Mouse (Mus musculus) limb, embryonic 10.5 days (tissue): ENCODE measurements around the gene Tmtc4. TPM values are rescaled to one million over a fixed set of nuclear protein-coding genes. Genes with fewer than 3 reads are reported as not detected.
A peak's percentile ranks its signal among the peaks of the same experiment; 100 is the strongest.

Experiments used
- DNase-seq: peaks from one replicate; pipeline ENCODE4 v3.0.0-alpha.2; 2017; ENCODE audit warnings: low spot score
- H3K27ac ChIP-seq: fragments of 300-500 bp; sonication (generic); 2 replicates; pipeline ENCODE4 v1.5.1; 2016; ENCODE audit warnings: mild to moderate bottlenecking
- H3K27me3 ChIP-seq: fragments of 300-500 bp; sonication (generic); 2 replicates; pipeline ENCODE4 v1.6.1; 2016; ENCODE audit warnings: low read depth, mild to moderate bottlenecking; ENCODE audit not compliant: poor library complexity, severe bottlenecking
- H3K36me3 ChIP-seq: fragments of 300-500 bp; sonication (generic); 2 replicates; pipeline ENCODE4 v1.6.1; 2016; ENCODE audit warnings: mild to moderate bottlenecking, moderate library complexity
- H3K4me1 ChIP-seq: fragments of 300-500 bp; sonication (generic); 2 replicates; pipeline ENCODE4 v1.6.1; 2016
- H3K4me3 ChIP-seq: fragments of 300-500 bp; sonication (generic); 2 replicates; pipeline ENCODE4 v1.5.1; 2016; ENCODE audit warnings: mild to moderate bottlenecking, moderate library complexity
- H3K9me3 ChIP-seq: fragments of 300-500 bp; sonication (generic); replicated peaks from 2 replicates; pipeline ENCODE4 v1.6.1; 2016; ENCODE audit warnings: mild to moderate bottlenecking
- WGBS: fragments of 180-500 bp; shearing (Covaris S2); methylation state at CpG from one replicate; pipeline ENCODE4 v1.1.7; 2016; 5-methylcytosine and 5-hydroxymethylcytosine counted together
- polyA plus RNA-seq: library from polyadenylated mRNA; unstranded; fragments of >200 nt; fragmentation: Nextera tagmentation; extraction: Ambion mirVana; gene quantifications from 2 replicates; pipeline ENCODE4 v1.2.1, GENCODE M21; 2016

Tmtc4 gene
- polyA plus RNA-seq, 1 experiment from 2014 or later: 31.1 TPM

DNA sequence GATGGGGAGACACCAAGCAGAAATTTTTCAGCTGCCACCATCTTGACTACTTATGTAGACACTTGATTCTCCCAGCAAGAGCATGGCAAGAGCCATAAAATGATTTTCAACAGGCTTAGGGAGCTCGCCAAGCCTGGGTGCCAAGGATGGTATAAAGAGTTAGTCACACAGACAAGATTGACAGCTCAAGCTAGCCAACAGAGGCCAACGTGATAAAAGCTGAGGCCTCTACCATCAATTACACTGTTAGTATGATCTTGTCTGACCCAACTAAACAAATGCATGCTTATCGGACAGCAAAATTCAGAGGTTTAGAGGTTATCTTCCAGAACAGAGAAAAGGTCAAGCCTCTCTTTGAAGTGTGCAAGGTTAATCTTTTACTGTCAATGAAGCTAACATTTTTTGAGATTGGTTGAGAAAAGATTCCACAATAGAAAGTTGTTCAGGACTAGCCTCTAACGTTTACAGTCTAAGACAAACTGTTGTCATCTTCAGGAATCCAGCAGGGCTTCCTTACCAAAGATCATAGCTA is 6.8 kb upstream of the Tmtc4 start:
- Histone ChIP-seq H3K4me1 (no peaks in the 10 kb centered on the region), H3K9me3 (no peaks in the 10 kb centered on the region), H3K27me3 (no peaks in the 10 kb centered on the region), H3K36me3 (no peaks in the 10 kb centered on the region), H3K27ac (no peak overlapping the region), H3K4me3 (no peak overlapping the region)
- DNase-seq: no peak
- WGBS: 56% methylated on average over 4 of the region's 4 CpGs

DNA sequence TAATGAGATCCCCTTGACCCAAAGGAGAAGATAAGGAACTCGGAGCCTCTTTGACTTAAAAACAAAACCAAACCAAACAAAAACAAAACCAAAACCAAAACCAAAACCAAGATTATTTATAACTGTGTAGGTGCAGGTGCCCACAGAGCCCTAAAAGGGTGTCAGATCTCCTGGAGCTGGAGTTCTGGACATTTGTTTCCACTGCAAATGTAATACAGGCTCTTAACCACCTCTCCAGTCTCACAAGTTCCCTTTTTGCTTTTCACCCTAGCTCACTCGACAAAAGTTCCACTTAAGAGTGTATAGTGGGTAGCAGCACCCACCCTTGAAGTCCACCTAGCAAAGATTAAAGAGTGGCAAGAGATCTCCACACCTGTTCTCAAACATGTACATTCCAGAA is 2.6 kb upstream of the Tmtc4 start:
- 75% methylated on average over 2 of the region's 2 CpGs for WGBS

DNA sequence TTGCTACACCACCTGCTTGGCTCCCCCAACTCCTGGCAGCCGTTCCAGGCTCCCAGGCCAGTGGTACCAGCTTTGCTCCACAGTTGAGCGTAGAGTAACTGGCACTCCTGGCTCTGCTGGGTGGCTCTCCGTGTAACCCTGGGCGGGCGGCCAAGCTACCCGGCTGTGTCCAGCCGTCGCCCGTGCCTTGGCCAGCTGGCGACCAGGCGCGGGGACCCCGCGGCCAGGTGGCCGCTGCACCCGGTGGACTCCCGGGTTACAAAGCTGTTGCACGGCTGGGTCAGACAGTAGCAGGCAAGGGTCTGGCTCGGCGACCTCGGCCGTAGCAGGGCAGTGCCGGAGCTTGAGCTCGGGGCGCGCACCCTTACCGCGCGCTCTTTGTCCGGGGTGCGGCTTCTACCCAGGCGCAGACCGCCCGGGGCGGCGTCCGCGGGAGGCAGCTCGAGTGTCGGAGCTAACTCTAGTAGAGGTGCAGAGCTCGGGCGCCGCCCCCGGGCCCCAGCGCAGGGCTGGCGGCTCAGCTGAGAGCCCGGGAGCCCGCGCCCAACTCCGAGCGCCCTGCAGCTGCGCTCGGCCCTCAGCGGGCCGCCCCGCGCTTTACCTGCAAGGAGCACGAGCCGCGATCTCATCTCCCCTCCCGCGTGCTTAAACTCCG is 1.1 kb downstream of the Tmtc4 start:
- under 1% methylated on average over 58 of the region's 63 CpGs for WGBS
- peak; percentile 79 for DNase-seq

More for the DNA sequence above, 2.6 kb upstream of the Tmtc4 start:
- H3K27ac ChIP-seq: no peak overlapping the region
- no peaks in the 10 kb centered on the region for H3K9me3 ChIP-seq
- no peak for DNase-seq
- H3K4me1 ChIP-seq: peaks cover 22% of the 10 kb centered on the region
- H3K36me3 ChIP-seq: no peaks in the 10 kb centered on the region
- no peak overlapping the region for H3K4me3 ChIP-seq
- no peaks in the 10 kb centered on the region for H3K27me3 ChIP-seq

DNA sequence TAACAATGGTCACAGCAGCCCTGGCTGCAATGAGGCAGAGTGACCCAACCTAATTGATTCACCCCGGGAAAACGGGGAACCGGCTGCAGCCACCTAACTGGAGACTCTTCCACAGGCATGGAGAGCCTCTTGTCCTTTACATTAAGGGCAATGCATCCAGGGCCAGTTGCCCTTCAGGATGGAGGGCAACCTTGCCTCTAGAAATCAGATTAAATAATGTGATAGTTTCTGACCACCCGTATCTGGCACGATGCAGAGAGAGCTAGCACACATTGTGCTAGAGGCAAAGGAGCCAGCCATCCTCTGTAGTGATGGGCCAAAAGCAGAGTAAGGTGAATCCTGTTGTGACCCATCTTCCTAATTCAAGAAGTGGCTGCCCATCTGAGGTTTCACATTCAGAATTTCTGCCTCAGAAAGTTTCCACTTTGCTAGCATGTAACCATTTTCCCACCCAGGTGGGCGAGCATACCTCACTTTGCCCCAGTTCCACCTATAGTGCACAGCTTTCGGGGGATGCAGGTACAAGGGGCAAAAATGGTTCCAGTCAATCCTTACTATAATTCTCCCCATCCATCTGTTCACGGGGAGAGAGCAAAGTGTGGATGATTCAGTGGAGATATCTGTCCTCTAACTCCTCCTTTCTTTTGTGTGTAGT is 1.9 kb downstream of the Tmtc4 start:
- Histone ChIP-seq H3K27me3 (no peaks in the 10 kb centered on the region), H3K4me3 (peak overlapping the region; percentile 80), H3K27ac (peak overlapping the region; percentile 97), H3K4me1 (peaks cover 29% of the 10 kb centered on the region), H3K9me3 (no peaks in the 10 kb centered on the region), H3K36me3 (peaks cover 10% of the 10 kb centered on the region; the same call in 1 of the 2 replicates)
- WGBS: 54% methylated on average over 8 of the region's 8 CpGs
- DNase-seq: peak; percentile 32

More for the DNA sequence above, 1.1 kb downstream of the Tmtc4 start:
- Histone ChIP-seq H3K36me3 (peaks cover 4% of the 10 kb centered on the region; the same call in 1 of the 2 replicates), H3K4me1 (peaks cover 29% of the 10 kb centered on the region), H3K27me3 (no peaks in the 10 kb centered on the region), H3K27ac (peak overlapping the region; percentile 97), H3K9me3 (no peaks in the 10 kb centered on the region), H3K4me3 (peak overlapping the region; percentile 80)

GRCm38 (mm10) chr14:122978871-122979270 is 5.0 kb downstream of the Tmtc4 start:
- no peaks in the 10 kb centered on the region for H3K9me3 ChIP-seq
- no peak for DNase-seq
- H3K4me1 ChIP-seq: peaks cover 23% of the 10 kb centered on the region
- peaks cover 10% of the 10 kb centered on the region; the same call in 1 of the 2 replicates for H3K36me3 ChIP-seq
- H3K27me3 ChIP-seq: no peaks in the 10 kb centered on the region
- H3K4me3 ChIP-seq: no peak overlapping the region
- no peak overlapping the region for H3K27ac ChIP-seq
- WGBS: 88% methylated on average over 3 of the region's 3 CpGs

- 83% methylated on average over 1 of the region's 1 CpGs for WGBS
Measured at GRCm38 (mm10) chr14:122977797-122978140, 6.1 kb downstream of the Tmtc4 start.

GRCm38 (mm10) chr14:122977056-122977796 is 6.6 kb downstream of the Tmtc4 start:
- H3K36me3 ChIP-seq: peaks cover 19% of the 10 kb centered on the region
- H3K4me3 ChIP-seq: no peak overlapping the region
- H3K9me3 ChIP-seq: no peaks in the 10 kb centered on the region
- 88% methylated on average over 9 of the region's 9 CpGs for WGBS
- peaks cover 13% of the 10 kb centered on the region for H3K4me1 ChIP-seq
- DNase-seq: no peak
- H3K27me3 ChIP-seq: no peaks in the 10 kb centered on the region
- H3K27ac ChIP-seq: no peak overlapping the region

More at GRCm38 (mm10) chr14:122977797-122978140, 6.1 kb downstream of the Tmtc4 start:
- no peak for DNase-seq
- Histone ChIP-seq H3K36me3 (peaks cover 13% of the 10 kb centered on the region), H3K27me3 (no peaks in the 10 kb centered on the region), H3K27ac (no peak overlapping the region), H3K9me3 (no peaks in the 10 kb centered on the region), H3K4me1 (peaks cover 18% of the 10 kb centered on the region), H3K4me3 (no peak overlapping the region)

- WGBS: 86% methylated on average over 3 of the region's 3 CpGs
- Histone ChIP-seq H3K27me3 (no peaks in the 10 kb centered on the region), H3K4me1 (0 out of 2 replicates have a peak, but pooled peaks cover 6% of the 10 kb centered on the region), H3K4me3 (no peak overlapping the region), H3K9me3 (no peaks in the 10 kb centered on the region), H3K36me3 (peaks cover 41% of the 10 kb centered on the region), H3K27ac (no peak overlapping the region)
- no peak for DNase-seq
Measured at GRCm38 (mm10) chr14:122974854-122975570, 8.8 kb downstream of the Tmtc4 start.

DNA sequence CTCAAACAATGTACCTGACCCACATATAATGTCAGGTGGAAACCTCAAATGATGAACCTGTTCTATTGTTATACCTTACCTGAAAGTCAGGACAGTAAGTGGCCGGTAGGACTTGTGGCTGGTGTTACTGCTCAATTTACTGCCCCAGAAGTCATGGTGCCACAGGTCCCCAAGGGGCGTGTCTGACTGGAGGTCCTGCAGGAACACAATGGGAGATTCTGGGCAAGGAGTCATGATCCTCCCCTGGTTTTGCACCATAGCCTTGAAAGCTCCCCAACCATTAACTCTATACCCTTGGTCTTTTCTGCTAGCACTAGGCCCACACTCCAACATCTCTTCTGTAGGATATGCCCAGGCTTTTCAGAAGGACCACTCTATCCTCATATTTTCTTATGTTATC is 10.7 kb downstream of the Tmtc4 start:
- Histone ChIP-seq H3K4me1 (0 out of 2 replicates have a peak, but pooled peaks cover 3% of the 10 kb centered on the region), H3K9me3 (no peaks in the 10 kb centered on the region), H3K27ac (no peak overlapping the region), H3K27me3 (no peaks in the 10 kb centered on the region), H3K36me3 (peaks cover 60% of the 10 kb centered on the region), H3K4me3 (no peak overlapping the region)
- WGBS: 92% methylated on average over 2 of the region's 2 CpGs
- DNase-seq: no peak

DNA sequence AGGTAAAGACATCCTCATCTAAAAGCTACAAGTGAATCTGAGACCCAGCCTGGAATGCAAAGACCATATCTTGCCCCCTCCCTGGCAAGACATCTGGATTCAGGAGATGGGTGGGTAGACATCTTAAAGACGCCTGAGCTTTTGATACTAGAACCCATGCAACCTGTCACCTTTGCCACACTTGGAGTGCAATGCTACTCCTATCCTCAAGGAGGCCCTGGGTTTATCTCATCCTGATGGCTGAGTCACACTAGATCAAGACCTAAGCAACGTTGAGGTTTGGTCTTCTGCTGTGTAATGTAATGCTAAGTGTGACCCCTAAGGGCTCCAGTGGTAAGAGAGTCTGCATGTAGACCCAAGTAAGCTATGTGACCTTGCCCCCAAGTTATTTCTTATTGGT is 15.8 kb downstream of the Tmtc4 start:
- Histone ChIP-seq H3K9me3 (no peaks in the 10 kb centered on the region), H3K4me1 (no peaks in the 10 kb centered on the region), H3K27ac (no peak overlapping the region), H3K27me3 (no peaks in the 10 kb centered on the region), H3K36me3 (peaks cover 80% of the 10 kb centered on the region), H3K4me3 (no peak overlapping the region)
- DNase-seq: no peak
- 83% methylated on average over 2 of the region's 2 CpGs for WGBS

DNA sequence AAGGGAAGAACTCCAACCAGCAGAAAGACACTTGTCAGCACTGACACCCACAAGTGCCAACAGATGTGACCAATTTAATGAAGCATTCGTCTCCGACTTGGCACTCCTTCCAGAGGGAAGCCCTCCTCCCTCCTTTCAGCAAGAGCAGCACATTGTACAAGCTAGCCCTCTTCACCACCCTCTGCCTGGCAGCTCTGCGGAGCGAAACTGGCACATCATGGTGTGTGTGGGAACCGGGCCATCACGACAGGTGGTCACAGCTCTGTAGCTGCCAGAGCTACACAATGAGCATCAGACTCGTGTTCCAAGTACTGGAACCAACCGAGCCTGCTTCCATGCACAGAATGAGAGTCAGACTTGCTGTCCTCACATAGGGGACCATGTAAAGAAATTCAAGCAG is 25.9 kb downstream of the Tmtc4 start:
- Histone ChIP-seq H3K4me1 (peaks cover 4% of the 10 kb centered on the region), H3K36me3 (peaks cover 34% of the 10 kb centered on the region), H3K27me3 (no peaks in the 10 kb centered on the region), H3K9me3 (no peaks in the 10 kb centered on the region), H3K4me3 (no peak overlapping the region), H3K27ac (no peak overlapping the region)
- DNase-seq: no peak
- WGBS: 84% methylated on average over 8 of the region's 8 CpGs

GRCm38 (mm10) chr14:122953331-122953730 is 30.5 kb downstream of the Tmtc4 start:
- peaks cover 21% of the 10 kb centered on the region for H3K36me3 ChIP-seq
- 31% methylated on average over 1 of the region's 1 CpGs for WGBS
- no peaks in the 10 kb centered on the region for H3K27me3 ChIP-seq
- no peak overlapping the region for H3K27ac ChIP-seq
- no peak overlapping the region for H3K4me3 ChIP-seq
- H3K4me1 ChIP-seq: peaks cover 4% of the 10 kb centered on the region
- H3K9me3 ChIP-seq: no peaks in the 10 kb centered on the region
- peak; percentile 43 for DNase-seq
